Mouse (Mus musculus) E14TG2a.4 (cell line): Measurements from ENCODE around the gene Fzd10.
A peak's percentile ranks its signal among the peaks of the same experiment; 100 is the strongest.

Experiments
- H3K27me3 ChIP-seq: 2 replicates; pipeline ENCODE4 v1.6.1; 2014; ENCODE audit warnings: low read length, control low read depth; ENCODE audit not compliant: insufficient read depth
- H3K36me3 ChIP-seq: 2 replicates; pipeline ENCODE4 v1.6.1; 2014; ENCODE audit warnings: low read length, control low read depth; ENCODE audit not compliant: insufficient read depth
- H3K4me1 ChIP-seq: replicated peaks from 2 replicates; pipeline ENCODE4 v1.6.1; 2014; ENCODE audit warnings: low read depth, low read length, control low read depth
- H3K4me3 ChIP-seq: replicated peaks from 2 replicates; pipeline ENCODE4 v1.5.1; 2014; ENCODE audit warnings: mild to moderate bottlenecking, low read length
- H3K9me3 ChIP-seq: 2 replicates; pipeline ENCODE4 v1.6.1; 2014; ENCODE audit warnings: low read length, control low read depth
- CTCF ChIP-seq: conservative IDR thresholded peaks from 2 replicates; pipeline ENCODE4 v1.5.1; 2014; ENCODE audit warnings: low read length
- NANOG ChIP-seq: IDR thresholded peaks from 2 replicates; pipeline ENCODE4 v1.6.1; 2014; ENCODE audit warnings: borderline replicate concordance, low read length, mixed read lengths
- POU5F1 ChIP-seq: IDR thresholded peaks from 2 replicates; pipeline ENCODE4 v1.6.1; 2014; ENCODE audit warnings: low read length, borderline replicate concordance

The Fzd10 gene

DNA sequence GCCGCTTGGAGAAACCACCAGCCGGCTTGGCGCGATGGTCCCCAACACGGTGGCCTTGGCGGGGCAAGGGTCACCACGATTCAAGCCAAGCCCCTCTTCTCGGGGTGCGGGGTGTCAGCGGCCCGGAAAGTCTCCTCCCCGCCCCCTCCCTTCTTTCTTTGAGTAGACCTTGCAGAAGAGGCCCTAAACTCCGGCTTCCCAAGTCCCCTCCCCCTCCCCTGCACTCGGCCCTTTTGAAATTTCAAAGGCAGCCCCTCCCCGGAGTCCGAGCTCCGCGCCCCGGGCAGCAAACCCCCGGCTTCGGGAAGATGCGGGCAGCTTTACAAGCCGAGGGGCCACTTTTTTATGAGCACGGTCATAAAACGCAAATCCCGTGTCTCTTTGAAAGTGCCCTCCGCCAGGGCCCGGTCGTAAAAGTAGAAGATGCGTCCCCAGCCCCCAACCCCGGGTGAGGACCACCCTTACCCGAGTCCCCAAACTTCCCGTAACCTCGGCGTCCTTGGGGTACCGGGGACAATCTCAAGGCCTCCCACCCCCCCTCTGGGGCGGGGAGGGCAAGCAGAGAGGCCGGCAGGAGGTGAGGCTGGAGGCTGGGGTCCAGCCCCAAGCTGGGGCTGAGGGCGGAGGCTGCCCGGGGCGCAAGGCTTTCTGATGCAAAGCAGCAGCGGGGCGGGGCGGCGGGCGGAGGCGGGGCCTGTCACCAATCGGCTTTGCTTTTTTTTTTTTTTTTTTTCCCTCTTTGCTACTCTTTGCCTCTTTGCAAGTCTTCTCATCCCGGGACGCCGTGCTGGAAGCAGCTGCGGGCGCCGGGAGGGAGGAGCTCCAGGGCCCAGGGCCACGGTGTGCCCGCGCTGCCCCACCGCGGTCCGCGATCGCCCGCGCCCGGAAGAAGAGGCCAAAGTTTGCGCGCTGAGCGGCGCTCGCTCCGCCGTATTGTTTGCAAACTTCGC is at the start of gene Fzd10:
Fzd10 (plus strand) TSS at position 773 of the 950 bp plus-strand sequence.
- Histone ChIP-seq H3K27me3 (peaks cover 41% of the 10 kb centered on the region), H3K36me3 (peaks cover 15% of the 10 kb centered on the region), H3K4me3 (peak within 1 kb of the TSS; percentile 84), H3K9me3 (peaks cover 8% of the 10 kb centered on the region), H3K4me1 (peaks cover 80% of the 10 kb centered on the region)
- TF ChIP-seq NANOG (no peak), POU5F1 (peak; percentile 42; the same call in 1 of the 2 replicates)

DNA sequence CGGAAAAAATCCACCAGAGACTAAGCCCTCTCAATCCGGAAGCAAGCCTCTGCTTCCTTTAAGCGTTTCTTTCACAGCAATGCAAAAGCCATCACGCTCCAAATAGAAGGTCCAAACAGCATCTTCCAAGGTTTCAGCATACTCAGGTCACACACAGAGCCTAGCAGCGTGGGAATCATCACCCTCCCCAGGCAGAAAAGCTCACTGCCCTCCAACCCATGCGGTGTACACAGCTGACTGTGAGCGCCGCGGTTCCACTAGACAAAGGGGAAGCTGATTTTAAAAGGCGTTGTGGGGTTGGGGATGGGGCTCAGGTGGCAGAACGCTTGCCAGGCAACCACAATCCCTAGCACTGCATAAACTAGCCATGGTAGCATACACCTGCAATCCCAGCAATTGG is 49.2 kb upstream of the Fzd10 start:
- Histone ChIP-seq H3K9me3 (peaks cover 11% of the 10 kb centered on the region), H3K4me3 (no peak overlapping the region), H3K4me1 (peaks cover 24% of the 10 kb centered on the region), H3K36me3 (no peaks in the 10 kb centered on the region), H3K27me3 (peaks cover 58% of the 10 kb centered on the region)
- TF ChIP-seq POU5F1 (no peak), CTCF (no peak), NANOG (no peak)

DNA sequence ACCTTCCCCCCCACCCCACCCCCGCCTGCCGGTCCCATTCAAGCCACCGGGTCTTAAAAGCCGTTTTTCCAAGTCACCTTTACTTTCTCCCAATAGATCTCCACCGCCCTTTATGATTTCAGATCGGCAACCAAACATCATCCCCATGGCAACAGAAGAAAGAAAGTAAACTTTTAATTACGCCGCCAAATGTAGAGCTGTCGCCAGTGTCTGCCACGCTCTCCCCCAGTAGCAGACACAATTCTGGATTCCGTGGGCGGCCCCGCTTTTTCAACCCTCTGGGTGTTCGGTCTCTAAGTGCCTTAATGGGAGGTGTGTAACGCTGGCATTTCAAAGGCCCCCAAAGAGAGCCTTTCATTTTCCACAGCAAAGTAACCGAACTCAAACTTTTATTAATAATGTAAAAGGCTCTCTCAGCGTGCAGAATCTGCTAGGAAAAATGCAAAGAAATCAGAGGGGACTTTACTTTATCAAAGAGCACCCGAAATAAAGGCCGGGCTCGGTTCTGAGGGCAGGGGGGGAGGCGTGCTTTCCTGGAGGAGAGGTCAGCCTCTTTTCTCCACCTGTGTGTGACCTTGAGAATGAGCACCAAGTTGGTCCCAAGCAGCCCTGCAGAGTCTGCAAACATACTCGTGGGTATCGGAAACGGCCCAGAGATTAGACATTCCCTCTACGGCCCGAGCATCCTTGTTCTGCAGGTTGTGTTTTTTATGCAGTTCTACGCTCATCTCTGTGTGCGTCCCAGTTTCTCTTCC is 48.3 kb upstream of the Fzd10 start:
- TF ChIP-seq NANOG = no peak
- no peak for TF ChIP-seq CTCF
- no peak for TF ChIP-seq POU5F1
- Histone ChIP-seq H3K4me3 (peak overlapping the region; percentile 50), H3K27me3 (peaks cover 54% of the 10 kb centered on the region)

GRCm38 (mm10) chr5:128558126-128558525 is 42.5 kb upstream of the Fzd10 start:
- no peaks in the 10 kb centered on the region for H3K36me3 ChIP-seq
- no peak overlapping the region for H3K4me3 ChIP-seq
- TF ChIP-seq NANOG (no peak), POU5F1 (no peak), CTCF (no peak)
- peaks cover 38% of the 10 kb centered on the region for H3K27me3 ChIP-seq
- peaks cover 18% of the 10 kb centered on the region for H3K9me3 ChIP-seq
- no peaks in the 10 kb centered on the region for H3K4me1 ChIP-seq

More for the DNA sequence above, 48.3 kb upstream of the Fzd10 start:
- no peaks in the 10 kb centered on the region for H3K36me3 ChIP-seq
- H3K9me3 ChIP-seq = peaks cover 11% of the 10 kb centered on the region
- peaks cover 24% of the 10 kb centered on the region for H3K4me1 ChIP-seq

DNA sequence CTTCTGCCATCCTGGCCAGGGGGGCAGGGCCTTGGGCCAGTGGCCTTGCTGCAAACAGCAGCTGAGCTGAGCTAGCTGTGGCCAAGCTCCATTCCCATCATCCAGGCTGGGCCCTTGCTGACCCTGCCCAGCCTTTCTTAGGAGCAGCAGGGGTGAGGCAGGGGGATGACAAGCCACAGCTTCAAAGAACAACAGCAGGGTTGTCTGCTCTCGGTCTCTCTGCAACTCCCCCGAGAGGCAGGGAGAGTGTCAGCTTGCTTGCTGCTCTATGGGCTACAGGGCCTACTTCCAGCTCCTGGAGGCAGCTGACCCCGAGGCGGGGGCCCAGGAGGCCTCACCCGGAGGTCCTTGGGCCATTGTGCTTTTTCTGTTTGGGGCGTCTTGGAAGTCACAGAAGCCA is 33.3 kb upstream of the Fzd10 start:
- Histone ChIP-seq H3K9me3 (no peaks in the 10 kb centered on the region), H3K36me3 (no peaks in the 10 kb centered on the region), H3K4me1 (peaks cover 31% of the 10 kb centered on the region), H3K4me3 (no peak overlapping the region), H3K27me3 (peaks cover 15% of the 10 kb centered on the region; the same call in 1 of the 2 replicates)
- no peak for TF ChIP-seq NANOG
- no peak for TF ChIP-seq CTCF
- TF ChIP-seq POU5F1 = no peak

DNA sequence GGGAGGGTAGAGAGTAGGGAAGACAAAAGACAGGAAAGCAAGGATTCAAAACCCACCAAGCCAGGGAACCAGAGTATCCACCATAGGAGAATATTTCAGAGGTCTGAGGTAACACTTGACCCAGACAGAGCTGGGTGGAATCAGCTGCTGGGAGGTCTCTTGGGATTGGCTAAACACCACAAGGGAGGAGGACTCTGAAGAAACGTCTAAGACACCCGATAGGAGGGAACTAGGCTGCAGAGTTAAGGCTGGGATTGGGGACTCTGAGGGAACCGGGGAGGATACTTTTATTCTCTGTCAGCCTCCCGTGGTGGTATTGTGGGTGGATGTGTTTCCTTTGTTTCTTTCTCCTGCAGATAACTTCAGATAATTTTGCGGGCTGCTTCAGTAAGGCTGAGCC is 31.7 kb upstream of the Fzd10 start:
- Histone ChIP-seq H3K27me3 (peaks cover 11% of the 10 kb centered on the region; the same call in 1 of the 2 replicates), H3K4me1 (peaks cover 33% of the 10 kb centered on the region), H3K9me3 (no peaks in the 10 kb centered on the region), H3K4me3 (0 out of 2 replicates have a peak overlapping the region, but pooled peaks have one; percentile 4), H3K36me3 (no peaks in the 10 kb centered on the region)
- TF ChIP-seq CTCF (no peak), NANOG (no peak), POU5F1 (no peak)

DNA sequence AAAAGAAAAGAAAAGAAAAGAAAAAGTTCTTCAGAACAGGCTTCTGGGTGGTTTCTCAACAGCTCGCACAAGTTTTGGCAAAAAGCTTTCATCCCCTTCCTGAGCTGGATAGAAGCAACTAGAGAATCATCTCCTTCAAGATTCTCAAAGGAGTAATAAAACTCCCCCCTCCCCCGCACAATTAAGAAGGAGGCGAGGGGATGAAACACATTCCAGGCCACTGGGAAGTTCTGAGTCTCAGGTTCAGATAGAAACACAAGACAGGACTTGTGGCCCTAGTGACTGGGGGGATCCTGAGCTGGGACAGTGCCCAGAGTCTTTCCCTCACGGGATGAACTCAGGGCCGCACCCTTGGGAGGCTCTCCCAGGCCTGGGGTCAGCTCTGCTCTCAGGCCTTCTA is 30.6 kb upstream of the Fzd10 start:
- Histone ChIP-seq H3K9me3 (peaks cover 8% of the 10 kb centered on the region), H3K27me3 (peaks cover 12% of the 10 kb centered on the region; the same call in 1 of the 2 replicates), H3K36me3 (no peaks in the 10 kb centered on the region), H3K4me1 (peaks cover 33% of the 10 kb centered on the region), H3K4me3 (no peak overlapping the region)
- no peak for TF ChIP-seq CTCF
- TF ChIP-seq NANOG = no peak
- no peak for TF ChIP-seq POU5F1

GRCm38 (mm10) chr5:128570848-128571247 is 29.8 kb upstream of the Fzd10 start:
- H3K9me3 ChIP-seq = peaks cover 8% of the 10 kb centered on the region
- H3K4me1 ChIP-seq = peaks cover 36% of the 10 kb centered on the region
- no peaks in the 10 kb centered on the region for H3K36me3 ChIP-seq
- no peak for TF ChIP-seq NANOG
- no peak for TF ChIP-seq CTCF
- TF ChIP-seq POU5F1 = no peak
- H3K4me3 ChIP-seq = no peak overlapping the region
- H3K27me3 ChIP-seq = peaks cover 12% of the 10 kb centered on the region; the same call in 1 of the 2 replicates
